Mouse (Mus musculus) G1E (cell line): Measurements from ENCODE around the gene Cdk20. TPM values are rescaled to one million over a fixed set of nuclear protein-coding genes. Genes with fewer than 3 reads are reported as not detected.

Experiments
- ATAC-seq: 2 replicates; pipeline ENCODE4 v1.8.0; 2016; ENCODE audit warnings: mild to moderate bottlenecking; ENCODE audit not compliant: insufficient number of reproducible peaks, poor library complexity, low FRiP score, severe bottlenecking; ENCODE audit errors: extremely low read depth
- DNase-seq: peaks from one replicate; pipeline ENCODE4 v3.0.0; 2012; ENCODE audit warnings: low spot score
- H3K27me3 ChIP-seq: 2 replicates; pipeline ENCODE4 v1.6.1; 2012; ENCODE audit warnings: mild to moderate bottlenecking, low read length, inconsistent platforms; ENCODE audit not compliant: insufficient read depth
- H3K36me3 ChIP-seq: replicated peaks from 2 replicates; pipeline ENCODE3; 2012; ENCODE audit warnings: mild to moderate bottlenecking, inconsistent platforms
- H3K4me1 ChIP-seq: 2 replicates; pipeline ENCODE4 v1.6.1; 2012; ENCODE audit warnings: low read depth, low read length, inconsistent platforms, mixed read lengths; ENCODE audit not compliant: insufficient read depth
- H3K4me3 ChIP-seq: 2 replicates; pipeline ENCODE4 v1.5.1; 2012; ENCODE audit warnings: low read depth, mild to moderate bottlenecking, inconsistent platforms, low read length, moderate library complexity, mixed read lengths
- H3K9me3 ChIP-seq: replicated peaks from 2 replicates; pipeline ENCODE4 v1.6.1; 2012; ENCODE audit warnings: inconsistent platforms
- CTCF ChIP-seq: IDR thresholded peaks from 2 replicates; pipeline ENCODE4 v1.5.1; 2012; ENCODE audit warnings: low read depth, low read length, inconsistent platforms, mixed read lengths
- GATA1 ChIP-seq: IDR thresholded peaks from 2 replicates; pipeline ENCODE4 v1.6.1; 2012; ENCODE audit warnings: borderline replicate concordance, low read length, inconsistent platforms, mixed read lengths
- GATA2 ChIP-seq: IDR thresholded peaks from 2 replicates; pipeline ENCODE4 v1.6.1; 2012; ENCODE audit warnings: low read depth, low read length, inconsistent platforms, borderline replicate concordance
- POLR2AphosphoS5 ChIP-seq: IDR thresholded peaks from 2 replicates; pipeline ENCODE4 v1.6.1; 2012; ENCODE audit warnings: low read depth, low read length, inconsistent platforms; ENCODE audit not compliant: insufficient replicate concordance
- TAL1 ChIP-seq: conservative IDR thresholded peaks from 2 replicates; pipeline ENCODE4 v1.6.1; 2012; ENCODE audit warnings: low read depth, low read length, inconsistent platforms, mixed read lengths
- polyA plus RNA-seq: library from polyadenylated mRNA; stranded (reverse); fragments of >175 nt; gene quantifications from 2 replicates; pipeline ENCODE4 v1.2.3, GENCODE M21; 2012
- total RNA-seq, 2 experiments: library from RNA; stranded (forward) in 1 of 2; stranded (reverse) in 1 of 2; fragments of 200-1000 nt in 1 of 2; fragments of >200 nt in 1 of 2; fragmentation: Nextera tagmentation in 1 of 2; gene quantifications; 2 replicates each; pipeline ENCODE4 v1.2.3; 2014 to 2017

The Cdk20 gene
- total and polyA plus RNA-seq, 3 experiments, result 0.23 to 1.7 (median 0.60) TPM

DNA sequence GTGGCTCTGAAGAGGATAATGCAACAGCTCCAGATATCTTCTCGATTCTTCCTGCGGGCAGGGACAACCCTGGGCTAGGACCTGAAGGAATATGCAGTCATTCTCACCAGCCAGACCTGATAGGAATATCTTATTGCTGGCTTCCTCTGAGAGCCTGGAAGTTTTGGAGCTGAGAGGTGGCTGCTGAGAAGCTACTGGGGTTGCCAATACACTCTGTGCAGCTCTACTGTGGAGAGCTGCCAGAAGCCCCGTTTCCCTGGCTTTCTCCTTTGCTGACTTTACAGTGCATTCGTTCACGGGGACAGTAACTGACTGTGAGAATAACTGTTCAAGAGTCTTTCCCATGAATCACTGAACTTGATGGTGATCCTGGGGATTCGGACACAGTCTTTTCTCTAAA, 26.6 kb upstream of the Cdk20 start:
- no peaks in the 10 kb centered on the region for H3K4me1 ChIP-seq
- DNase-seq, result no peak

DNA sequence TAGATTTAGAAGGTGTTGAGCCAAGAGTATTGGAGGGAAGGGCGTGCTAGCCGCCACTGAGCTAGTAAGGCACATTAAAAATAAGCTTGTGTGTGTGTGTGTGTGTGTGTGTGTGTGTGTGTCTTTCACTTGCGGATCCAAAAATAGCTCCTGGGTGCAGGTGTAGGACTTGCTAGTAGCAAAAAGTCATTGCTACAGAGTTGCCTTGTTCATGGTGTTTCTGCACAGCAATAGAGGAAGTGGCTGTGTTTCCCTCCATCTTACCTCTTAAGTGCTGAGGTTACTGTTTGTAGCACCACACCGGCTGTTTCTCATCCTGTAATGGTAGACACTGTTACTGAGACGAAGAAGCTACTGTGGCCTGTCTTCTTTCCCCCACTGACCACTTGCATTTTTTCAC, 24.1 kb upstream of the Cdk20 start:
- Histone ChIP-seq H3K36me3 (no peaks in the 10 kb centered on the region), H3K4me3 (no peak overlapping the region), H3K4me1 (no peaks in the 10 kb centered on the region), H3K9me3 (no peaks in the 10 kb centered on the region), H3K27me3 (no peaks in the 10 kb centered on the region)
- no peak for DNase-seq
- TF ChIP-seq POLR2AphosphoS5 (no peak), TAL1 (no peak), GATA1 (no peak), CTCF (no peak), GATA2 (no peak)
- no peak for ATAC-seq

More for the DNA sequence above, 26.6 kb upstream of the Cdk20 start:
- H3K9me3 ChIP-seq, result no peaks in the 10 kb centered on the region
- H3K4me3 ChIP-seq, result no peak overlapping the region
- no peak for ATAC-seq
- H3K27me3 ChIP-seq, result no peaks in the 10 kb centered on the region
- TF ChIP-seq GATA1, result no peak
- no peak for TF ChIP-seq CTCF
- TF ChIP-seq POLR2AphosphoS5, result no peak
- no peak for TF ChIP-seq GATA2
- TF ChIP-seq TAL1, result no peak
- no peaks in the 10 kb centered on the region for H3K36me3 ChIP-seq

DNA sequence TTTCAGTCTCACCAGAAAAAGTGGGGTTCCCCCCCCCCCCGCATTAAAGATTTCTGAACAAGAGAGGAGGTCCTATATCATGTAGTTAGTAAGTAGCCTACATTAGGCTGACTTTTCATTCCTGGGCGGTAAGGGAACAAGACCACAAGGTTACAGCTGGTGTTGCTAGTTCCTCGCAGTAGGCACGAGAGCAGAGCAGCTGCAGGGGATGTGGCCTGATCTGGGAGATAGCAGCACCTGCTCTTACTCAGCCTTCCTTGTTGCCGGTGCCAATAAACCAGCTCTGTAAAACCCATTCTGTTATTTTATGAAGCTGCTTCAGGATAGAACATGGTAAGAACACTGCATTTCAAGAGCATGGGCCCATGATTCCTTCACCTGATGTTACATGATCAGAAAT, 21.5 kb upstream of the Cdk20 start:
- Histone ChIP-seq H3K27me3 (no peaks in the 10 kb centered on the region), H3K36me3 (no peaks in the 10 kb centered on the region), H3K9me3 (no peaks in the 10 kb centered on the region), H3K4me3 (no peak overlapping the region), H3K4me1 (no peaks in the 10 kb centered on the region)
- DNase-seq (no peak), ATAC-seq (no peak)
- TF ChIP-seq POLR2AphosphoS5 (no peak), TAL1 (no peak), CTCF (no peak), GATA1 (no peak), GATA2 (no peak)

DNA sequence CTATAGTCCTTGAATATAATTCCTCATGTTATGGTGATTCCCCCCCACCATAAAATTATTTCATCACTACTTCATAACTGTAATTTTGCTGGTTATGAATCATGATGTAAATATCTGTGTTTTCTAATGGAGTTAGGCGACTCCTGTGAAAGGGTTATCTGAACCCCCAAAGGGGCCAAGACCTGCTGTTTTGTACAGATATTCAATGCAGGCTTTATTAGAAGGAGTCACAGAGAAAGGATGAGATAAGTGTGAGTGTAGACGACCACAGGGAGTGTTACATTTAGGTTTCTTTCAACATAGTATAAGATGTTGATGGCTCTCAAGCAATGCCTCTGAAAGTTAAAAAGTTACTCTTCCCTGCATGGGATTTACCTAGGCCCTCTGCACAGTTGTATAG, 20.8 kb upstream of the Cdk20 start:
- Histone ChIP-seq H3K9me3 (no peaks in the 10 kb centered on the region), H3K27me3 (no peaks in the 10 kb centered on the region), H3K36me3 (no peaks in the 10 kb centered on the region), H3K4me1 (no peaks in the 10 kb centered on the region), H3K4me3 (no peak overlapping the region)
- DNase-seq, result no peak
- TF ChIP-seq GATA1 (no peak), TAL1 (no peak), GATA2 (no peak), CTCF (no peak), POLR2AphosphoS5 (no peak)
- ATAC-seq, result no peak

DNA sequence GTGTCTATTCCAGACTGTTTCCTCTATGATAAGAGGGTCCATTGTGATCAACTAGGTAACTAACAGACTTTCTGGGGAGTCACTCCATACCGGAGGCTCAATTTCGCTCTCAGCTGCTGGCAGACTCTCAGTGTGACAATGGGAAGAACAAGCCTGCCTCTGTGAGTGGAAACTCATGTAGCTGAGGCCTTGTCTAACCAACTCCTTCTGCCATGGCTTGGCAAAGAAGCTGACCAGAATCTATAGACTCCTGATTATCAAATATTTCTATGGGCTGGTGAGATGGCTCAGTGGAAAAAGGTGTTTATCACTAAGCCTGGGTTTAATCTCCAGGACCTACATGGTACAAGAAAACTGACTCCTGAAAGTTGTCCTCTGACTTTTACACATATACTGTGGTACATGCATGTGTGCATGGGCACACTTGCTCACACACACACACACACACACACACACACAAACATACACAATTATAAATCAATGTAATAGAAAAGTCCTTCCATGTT, 19.3 kb upstream of the Cdk20 start:
- no peak for ATAC-seq
- Histone ChIP-seq H3K9me3 (no peaks in the 10 kb centered on the region), H3K4me3 (no peak overlapping the region), H3K27me3 (no peaks in the 10 kb centered on the region; the same call in 1 of the 2 replicates), H3K36me3 (no peaks in the 10 kb centered on the region), H3K4me1 (no peaks in the 10 kb centered on the region)
- TF ChIP-seq GATA2 (no peak), TAL1 (no peak), CTCF (no peak), GATA1 (no peak), POLR2AphosphoS5 (no peak)
- DNase-seq, result no peak

DNA sequence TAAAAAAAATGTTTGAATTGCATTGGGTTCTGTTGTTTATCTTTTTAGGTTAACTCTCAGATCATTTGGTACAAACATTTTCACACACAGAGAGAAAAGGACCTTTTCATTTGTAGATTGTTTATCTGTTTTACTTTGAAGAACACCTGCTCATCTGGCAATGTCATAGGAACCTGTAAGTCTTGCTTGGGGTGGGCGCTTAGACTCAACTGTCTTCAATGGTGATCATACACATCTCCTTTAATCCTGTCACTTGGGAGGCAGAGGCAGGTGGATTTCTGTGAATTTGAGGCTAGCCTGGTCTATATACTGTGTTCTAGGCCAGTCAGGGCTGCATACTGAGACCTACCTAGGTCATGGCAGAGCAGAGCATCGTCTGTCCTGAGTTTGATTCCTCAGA, 16.5 kb upstream of the Cdk20 start:
- no peaks in the 10 kb centered on the region for H3K9me3 ChIP-seq
- H3K27me3 ChIP-seq, result no peaks in the 10 kb centered on the region; the same call in 1 of the 2 replicates
- no peaks in the 10 kb centered on the region for H3K36me3 ChIP-seq
- DNase-seq, result no peak
- TF ChIP-seq POLR2AphosphoS5 (no peak), CTCF (no peak), GATA1 (no peak), TAL1 (no peak), GATA2 (no peak)
- H3K4me3 ChIP-seq, result no peak overlapping the region
- ATAC-seq, result no peak
- no peaks in the 10 kb centered on the region for H3K4me1 ChIP-seq
